Mouse (Mus musculus) yolk sac, embryonic 10.5 days (tissue): ENCODE measurements around the gene Aatk.

Experiments used
- DNase-seq: peaks from one replicate; pipeline ENCODE4 v3.0.0-alpha.2; 2017; ENCODE audit warnings: low spot score

Gene Aatk

DNA sequence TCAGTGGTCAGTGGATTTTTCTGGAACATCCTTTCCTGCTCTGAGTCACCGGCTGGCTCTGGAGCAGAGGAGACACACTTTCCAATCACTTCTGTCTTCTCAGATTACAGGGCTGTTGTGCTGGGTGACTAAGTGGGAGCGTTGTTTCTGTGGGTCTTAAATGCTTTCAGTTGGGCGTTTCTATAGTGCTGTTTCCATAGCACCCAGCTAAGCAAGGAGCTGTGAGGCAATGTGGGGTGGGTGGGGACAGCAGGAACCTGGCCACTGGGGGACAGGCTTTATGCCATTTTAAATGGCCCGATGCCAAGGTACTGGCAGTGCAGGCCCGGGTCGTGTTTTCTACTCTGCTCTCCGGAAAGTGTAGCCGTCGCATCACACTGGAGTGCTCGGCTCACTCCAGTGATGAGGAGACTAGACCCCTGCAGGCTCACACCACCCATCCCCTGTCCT lies 57.8 kb downstream of the Aatk start:
- DNase-seq, result no peak

GRCm38 (mm10) chr11:119988391-119988790 lies 58.6 kb downstream of the Aatk start:
- no peak for DNase-seq

DNA sequence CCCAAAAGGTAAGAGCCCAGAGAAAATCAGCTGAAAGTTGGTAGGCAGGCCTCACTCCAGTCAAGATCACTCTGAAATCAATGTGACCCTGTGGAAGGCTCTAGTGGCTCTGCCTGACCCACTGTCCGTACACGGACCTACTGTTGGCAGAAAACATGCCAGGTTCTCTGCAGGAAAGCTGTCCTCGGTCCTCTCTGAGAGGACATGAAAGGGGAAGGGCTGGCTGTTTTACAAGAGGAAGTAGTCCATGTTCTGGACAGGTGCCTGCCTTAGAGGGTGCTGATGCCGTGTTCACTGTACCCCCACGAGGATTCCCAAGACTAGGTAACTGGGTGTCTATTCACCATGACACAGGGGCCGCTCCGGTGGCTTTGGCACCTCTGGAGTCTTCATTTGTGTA lies 59.1 kb downstream of the Aatk start:
- no peak for DNase-seq

DNA sequence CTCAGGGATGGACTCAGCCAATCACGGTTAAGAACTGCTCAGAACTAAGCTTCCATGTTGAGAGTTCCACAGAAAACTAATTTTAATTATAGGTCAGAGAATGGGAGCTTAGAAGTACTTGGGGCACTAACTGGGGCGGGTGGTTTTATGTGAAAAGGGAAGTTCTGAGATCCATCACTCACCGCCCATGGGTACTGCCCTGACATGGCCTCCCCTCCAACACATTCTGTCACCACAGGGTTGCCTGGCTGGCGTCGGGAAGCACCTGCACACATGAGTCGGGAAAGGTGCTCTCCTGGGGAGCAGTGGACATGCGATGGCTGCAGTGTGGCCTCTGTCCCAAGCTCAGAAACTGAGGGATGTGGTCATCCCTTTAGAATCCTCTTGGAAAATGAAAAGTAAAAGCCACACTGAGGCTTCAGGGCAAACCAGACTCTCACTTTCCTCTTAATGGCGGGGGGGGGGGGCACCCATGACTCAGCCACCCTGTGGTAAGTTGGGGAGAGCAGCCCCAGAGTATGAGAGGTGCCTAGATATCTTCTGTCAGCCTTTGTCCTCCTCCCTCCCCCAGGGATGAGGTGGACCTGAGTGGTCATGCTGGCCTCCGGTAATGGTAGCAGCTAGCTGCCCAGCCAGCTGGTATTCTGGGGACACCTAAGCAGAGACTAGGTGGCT lies 60.1 kb downstream of the Aatk start:
- DNase-seq, result no peak

- DNase-seq, result no peak
These were observed 63.8 kb downstream of the Aatk start for GRCm38 (mm10) chr11:119983151-119983550.

GRCm38 (mm10) chr11:119982236-119982635 lies 64.7 kb downstream of the Aatk start:
- DNase-seq, result no peak

DNA sequence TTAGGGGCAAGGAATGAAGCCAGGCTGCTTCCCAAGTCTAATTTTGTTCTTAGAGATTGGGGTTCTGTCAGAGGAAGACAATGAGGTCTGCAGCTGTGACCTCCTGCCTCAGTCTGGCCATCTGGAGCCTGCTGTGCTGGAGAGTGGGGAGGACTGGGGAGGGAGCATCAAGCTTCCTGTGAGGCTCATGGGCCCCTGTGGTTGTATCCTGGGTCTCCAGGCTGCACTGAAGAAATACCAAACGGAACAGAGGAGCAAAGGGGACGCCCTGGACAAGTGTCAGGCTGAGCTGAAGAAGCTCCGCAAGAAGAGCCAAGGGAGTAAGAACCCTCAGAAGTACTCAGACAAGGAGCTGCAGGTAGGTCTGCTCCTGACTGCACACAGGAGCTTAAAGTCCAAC lies 65.2 kb downstream of the Aatk start:
- no peak for DNase-seq

DNA sequence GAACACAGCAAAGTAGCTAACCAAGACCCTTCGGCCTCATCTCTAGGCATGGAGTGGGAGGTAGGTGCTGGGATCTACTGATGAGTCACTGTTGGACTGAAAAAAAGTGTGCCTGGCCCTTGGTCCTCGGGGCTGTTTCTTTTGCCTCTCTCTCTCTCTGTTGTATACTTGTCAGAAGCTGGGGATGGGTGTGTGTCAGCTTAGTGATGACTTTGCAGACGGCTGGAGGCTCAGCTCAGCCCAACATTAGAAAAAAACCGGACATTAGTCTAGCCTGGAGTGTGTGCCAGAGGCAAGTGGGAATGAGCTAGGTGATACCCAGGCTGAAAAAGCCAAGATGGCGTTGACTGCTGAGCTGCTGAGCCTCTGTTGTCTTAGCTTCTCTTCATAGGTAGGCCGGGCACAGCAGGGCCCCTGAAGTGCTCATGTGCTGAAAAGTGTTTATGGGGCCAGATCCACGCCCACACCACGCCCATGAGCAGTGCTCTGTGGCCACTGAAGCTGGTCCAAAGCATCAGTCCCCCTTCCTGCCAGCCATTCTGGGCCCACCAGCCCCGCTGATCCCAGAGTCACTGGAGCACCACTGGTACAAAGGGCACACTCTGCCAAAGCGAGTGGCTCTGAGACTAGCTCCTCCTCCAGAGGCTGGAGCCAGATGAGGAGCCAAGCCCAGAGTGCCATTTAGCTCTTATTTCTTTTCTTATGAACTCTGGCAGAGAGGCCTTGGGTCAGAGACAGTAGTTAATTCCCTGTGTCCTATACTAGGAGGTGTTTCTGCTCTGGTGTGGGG lies 67.2 kb downstream of the Aatk start:
- DNase-seq, result no peak

- DNase-seq, result no peak
These were observed 68.3 kb downstream of the Aatk start for GRCm38 (mm10) chr11:119978701-119979100.

DNA sequence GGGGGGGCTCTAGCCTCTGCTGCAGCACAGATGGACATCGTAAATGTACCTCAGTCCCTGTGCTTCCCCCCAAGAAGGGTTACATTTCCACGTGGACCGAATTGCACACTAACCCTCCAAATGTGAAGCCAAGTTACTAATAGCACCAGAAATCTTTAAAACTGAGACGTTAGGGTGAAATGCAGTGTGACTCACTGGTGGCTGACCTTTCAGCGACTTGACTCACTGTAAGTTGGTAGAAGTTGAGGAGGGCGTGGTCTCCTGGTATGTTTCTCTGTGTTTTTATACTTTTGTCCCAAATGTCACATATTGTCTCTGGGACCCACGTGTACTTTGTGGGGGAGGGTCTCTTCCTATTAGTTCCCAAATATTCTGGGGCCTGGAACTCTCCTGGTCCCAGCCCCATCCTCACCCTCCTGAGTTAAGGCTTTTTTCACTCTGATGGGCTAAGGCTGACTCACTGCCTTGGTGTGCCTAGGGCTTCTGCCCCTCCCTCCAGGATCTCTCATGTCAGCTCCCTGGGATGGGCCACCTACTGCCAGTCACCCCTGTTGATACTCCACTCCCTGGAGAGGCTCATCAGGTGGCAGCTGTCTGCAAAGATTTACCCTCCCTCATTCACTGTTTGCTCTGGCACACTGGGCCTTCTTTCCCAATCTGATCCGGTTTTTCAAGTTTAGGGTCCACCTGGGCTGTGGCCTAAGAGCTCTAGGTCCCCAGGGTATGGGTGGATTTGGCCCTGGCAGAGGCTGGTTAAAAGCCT lies 71.0 kb downstream of the Aatk start:
- no peak for DNase-seq

- no peak for DNase-seq
These were observed 73.2 kb downstream of the Aatk start for GRCm38 (mm10) chr11:119973789-119974188.

- DNase-seq, result no peak
These were observed 76.7 kb downstream of the Aatk start for GRCm38 (mm10) chr11:119970021-119970851.

DNA sequence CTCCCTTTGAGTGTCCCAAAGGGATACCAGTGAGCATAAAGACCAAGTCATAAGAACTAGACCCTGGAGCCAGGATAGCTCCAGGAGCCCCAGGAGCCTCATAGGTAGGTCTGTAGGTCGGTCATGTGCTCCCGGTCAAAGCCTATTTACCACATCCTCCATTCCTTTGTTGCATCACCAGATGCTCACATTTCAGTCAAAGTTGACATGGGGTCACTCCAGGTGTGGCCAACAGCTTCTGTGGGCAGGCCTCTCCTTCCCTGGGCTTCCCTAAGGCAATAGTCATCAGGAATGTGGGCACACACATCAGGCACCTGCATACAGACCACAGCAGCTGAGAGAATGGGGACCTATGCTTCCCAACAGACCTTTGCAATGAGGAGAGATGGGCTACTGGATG lies 79.1 kb downstream of the Aatk start:
- DNase-seq, result no peak

GRCm38 (mm10) chr11:119967401-119967800 lies 79.6 kb downstream of the Aatk start:
- no peak for DNase-seq

- DNase-seq, result no peak
These were observed 80.7 kb downstream of the Aatk start for GRCm38 (mm10) chr11:119966294-119966693.

- DNase-seq, result no peak
These were observed 81.9 kb downstream of the Aatk start for GRCm38 (mm10) chr11:119965053-119965452.

DNA sequence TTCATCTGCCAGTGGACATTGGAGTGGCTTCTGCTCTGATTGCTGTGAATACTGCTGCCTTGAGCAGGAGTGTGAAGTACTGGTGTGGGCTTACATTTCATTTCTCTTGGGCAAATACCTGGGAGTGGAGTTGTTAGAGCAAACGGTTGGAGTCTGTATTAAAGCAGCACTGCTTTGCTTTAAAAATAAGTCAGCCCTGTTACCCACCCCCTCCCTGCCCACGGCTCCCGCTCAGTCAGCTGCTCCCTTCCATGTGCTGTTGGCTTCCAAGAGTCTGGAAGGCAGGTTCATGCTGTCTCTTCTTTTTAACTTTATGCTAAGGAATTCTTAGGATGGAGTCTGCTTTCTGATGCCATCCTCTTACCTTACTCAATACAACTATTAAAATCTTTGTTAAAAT lies 85.5 kb downstream of the Aatk start:
- no peak for DNase-seq

GRCm38 (mm10) chr11:119960671-119961070 lies 86.3 kb downstream of the Aatk start:
- no peak for DNase-seq

- no peak for DNase-seq
These were observed 87.3 kb downstream of the Aatk start for GRCm38 (mm10) chr11:119959714-119960113.

GRCm38 (mm10) chr11:119958856-119959255 lies 88.1 kb downstream of the Aatk start:
- no peak for DNase-seq
